14 mouse cellular contexts compared by ENCODE assay signal in genomic region chr11:119947897-119948296, GRCm38 (mm10). TPM values are rescaled to one million over a fixed set of nuclear protein-coding genes. Genes with fewer than 3 reads are reported as not detected.
DNase-seq lines count a peak whose midpoint lies in the region; ATAC-seq and TF ChIP-seq lines count a peak whose summit lies in the region.
"Had no signal": no experiment of that assay in that cellular context is flagged by ENCODE, and none has a peak within 500 bp of the region (broad histone marks: within the 10 kb centered on the region; RNA-seq: fewer than 3 reads in every experiment).

No protein-coding gene starts in this region.

- ATAC-seq in heart, embryonic 13.5 days (ENCODE audit: extremely low read depth, insufficient number of reproducible peaks, low FRiP score, low TSS enrichment): no peak
- ATAC-seq in lung, embryonic 14.5 days (ENCODE audit: insufficient read depth): no peak
- no peak for ATAC-seq in forebrain, embryonic 13.5 days

- TF ChIP-seq CTCF in lung, embryonic 14.5 days (IDR thresholded peaks at IDR 0.05; ENCODE audit: low read depth): 0 out of 2 replicates have a peak, but pooled peaks have one; percentile 19
- TF ChIP-seq CTCF in embryonic fibroblast, embryonic 13.5 days (IDR thresholded peaks at IDR 0.05; ENCODE audit: borderline replicate concordance, insufficient read depth, low read length): peak; percentile 43; the same call in 1 of the 2 replicates

- WGBS in heart, embryonic 13.5 days: 45% methylated on average over 2 of the region's 2 CpGs
- WGBS in heart, embryonic 10.5 days: 37% methylated on average over 2 of the region's 2 CpGs
- 44% methylated on average over 2 of the region's 2 CpGs for WGBS in lung, embryonic 14.5 days
- 73% methylated on average over 2 of the region's 2 CpGs for WGBS in forebrain, embryonic 13.5 days

- TF ChIP-seq POLR2A in embryonic fibroblast, embryonic 13.5 days (IDR thresholded peaks at IDR 0.05; ENCODE audit: low read depth, low read length): no peak

- H3K36me3 ChIP-seq in heart, embryonic 13.5 days: no peaks in the 10 kb centered on the region
- H3K36me3 ChIP-seq in heart, embryonic 10.5 days: no peaks in the 10 kb centered on the region
- no peaks in the 10 kb centered on the region for H3K36me3 ChIP-seq in lung, embryonic 14.5 days (ENCODE audit: insufficient read depth)
- no peaks in the 10 kb centered on the region for H3K36me3 ChIP-seq in forebrain, embryonic 13.5 days (ENCODE audit: poor library complexity, severe bottlenecking)
- H3K36me3 ChIP-seq: neural tube, embryonic 13.5 days had no signal

- H3K4me2 ChIP-seq in heart, embryonic 13.5 days: no peak overlapping the region
- no peak overlapping the region for H3K4me2 ChIP-seq in lung, embryonic 14.5 days
- no peak overlapping the region for H3K4me2 ChIP-seq in forebrain, embryonic 13.5 days
- H3K4me2 ChIP-seq: neural tube, embryonic 13.5 days had no signal

- peaks cover 76% of the 10 kb centered on the region for H3K4me1 ChIP-seq in heart, embryonic 13.5 days
- H3K4me1 ChIP-seq in heart, embryonic 10.5 days: peaks cover 55% of the 10 kb centered on the region
- H3K4me1 ChIP-seq in lung, embryonic 14.5 days (ENCODE audit: insufficient read depth): peaks cover 26% of the 10 kb centered on the region
- peaks cover 23% of the 10 kb centered on the region for H3K4me1 ChIP-seq in embryonic fibroblast, embryonic 13.5 days (ENCODE audit: control insufficient read depth, insufficient read depth, low read length)
- peaks cover 34% of the 10 kb centered on the region for H3K4me1 ChIP-seq in forebrain, embryonic 13.5 days

- H3K27ac ChIP-seq in heart, embryonic 13.5 days (replicated peaks): no peak overlapping the region; the same call in 1 of the 2 replicates
- no peak overlapping the region; the same call in 1 of the 2 replicates for H3K27ac ChIP-seq in heart, embryonic 10.5 days
- H3K27ac ChIP-seq in lung, embryonic 14.5 days (ENCODE audit: low read depth): no peak overlapping the region
- no peak overlapping the region for H3K27ac ChIP-seq in embryonic fibroblast, embryonic 13.5 days (ENCODE audit: insufficient read depth, low read length)
- no peak overlapping the region for H3K27ac ChIP-seq in forebrain, embryonic 13.5 days
- H3K27ac ChIP-seq: neural tube, embryonic 13.5 days had no signal

- H3K4me3 ChIP-seq in heart, embryonic 13.5 days: no peak overlapping the region
- no peak overlapping the region for H3K4me3 ChIP-seq in heart, embryonic 10.5 days
- no peak overlapping the region for H3K4me3 ChIP-seq in lung, embryonic 14.5 days (ENCODE audit: low read depth, low read length)
- no peak overlapping the region for H3K4me3 ChIP-seq in embryonic fibroblast, embryonic 13.5 days (ENCODE audit: insufficient read depth, low read length)
- no peak overlapping the region for H3K4me3 ChIP-seq in forebrain, embryonic 13.5 days
- H3K4me3 ChIP-seq: neural tube, embryonic 13.5 days had no signal

- H3K9me3 ChIP-seq in heart, embryonic 13.5 days: no peaks in the 10 kb centered on the region
- H3K9me3 ChIP-seq in heart, embryonic 10.5 days: no peaks in the 10 kb centered on the region
- H3K9me3 ChIP-seq in lung, embryonic 14.5 days (ENCODE audit: low read depth, low read length): no peaks in the 10 kb centered on the region
- no peaks in the 10 kb centered on the region for H3K9me3 ChIP-seq in forebrain, embryonic 13.5 days (replicated peaks)
- H3K9me3 ChIP-seq: neural tube, embryonic 13.5 days had no signal

- H3K27me3 ChIP-seq in heart, embryonic 13.5 days (replicated peaks): 0 out of 2 replicates have a peak, but pooled peaks cover 4% of the 10 kb centered on the region
- peaks cover 12% of the 10 kb centered on the region for H3K27me3 ChIP-seq in heart, embryonic 10.5 days (ENCODE audit: insufficient read depth, poor library complexity, severe bottlenecking)
- no peaks in the 10 kb centered on the region for H3K27me3 ChIP-seq in lung, embryonic 14.5 days (ENCODE audit: insufficient read depth, low read length)
- H3K27me3 ChIP-seq in forebrain, embryonic 13.5 days: 0 out of 2 replicates have a peak, but pooled peaks cover 2% of the 10 kb centered on the region

- no peak for DNase-seq in heart, embryonic 10.5 days (ENCODE audit: low spot score)
- no peak for DNase-seq in lung, embryonic 14.5 days
- no peak for DNase-seq in lung, postnatal 36 days
- DNase-seq in adrenal gland, postnatal 10 days: no peak
- DNase-seq in spleen, adult 18-20 months: no peak
- DNase-seq: adrenal gland, postnatal 25 days; gastrocnemius, postnatal 25 days; lung, postnatal 4 days; midbrain, embryonic 14.5 days; retina, postnatal 1 day had no signal

- H3K9ac ChIP-seq in heart, embryonic 13.5 days: 0 out of 2 replicates have a peak overlapping the region, but pooled peaks have one; percentile 45
- no peak overlapping the region for H3K9ac ChIP-seq in lung, embryonic 14.5 days
- H3K9ac ChIP-seq in forebrain, embryonic 13.5 days: no peak overlapping the region
- H3K9ac ChIP-seq: neural tube, embryonic 13.5 days had no signal

RNA-seq across cellular contexts. Expression of gene Baiap2, which starts 5.3 kb away (rescaled TPM):
- 12.3 and 12.4 TPM in 2 replicates for polyA plus RNA-seq in heart, embryonic 13.5 days (2015; fragmentation: Nextera tagmentation; extraction: Ambion mirVana)
- polyA plus RNA-seq in heart, embryonic 10.5 days (2016; fragmentation: Nextera tagmentation; extraction: Ambion mirVana): 11.6 and 13.1 TPM in 2 replicates
- polyA plus RNA-seq in lung, embryonic 14.5 days (2014; fragmentation: Nextera tagmentation; extraction: Ambion mirVana): 20.4 and 20.5 TPM in 2 replicates
- 27.4 and 29.5 TPM in 2 replicates for polyA plus RNA-seq in embryonic fibroblast, embryonic 13.5 days (2011; ENCODE audit: insufficient read length, low read depth, missing spikeins)
- 10 to 100 TPM; 18.9 to 21.3 TPM for total RNA-seq in adrenal gland, postnatal 10 days (2021)
- 14.2 and 15.0 TPM in 2 replicates for polyA plus RNA-seq in forebrain, embryonic 13.5 days (2015; fragmentation: Nextera tagmentation; extraction: Ambion mirVana)

RNA-seq across cellular contexts. Expression of gene Chmp6, which starts 34.7 kb away (rescaled TPM):
- 68.4 and 71.2 TPM in 2 replicates for polyA plus RNA-seq in heart, embryonic 13.5 days (2015; fragmentation: Nextera tagmentation; extraction: Ambion mirVana)
- polyA plus RNA-seq in heart, embryonic 10.5 days (2016; fragmentation: Nextera tagmentation; extraction: Ambion mirVana): 86.7 and 96.6 TPM in 2 replicates
- polyA plus RNA-seq in lung, embryonic 14.5 days (2014; fragmentation: Nextera tagmentation; extraction: Ambion mirVana): 94.3 and 104 TPM in 2 replicates
- 29.5 and 30.3 TPM in 2 replicates for polyA plus RNA-seq in embryonic fibroblast, embryonic 13.5 days (2011; ENCODE audit: insufficient read length, low read depth, missing spikeins)
- total RNA-seq in adrenal gland, postnatal 10 days (2021): 10 to 100 TPM; 34.7 to 40.0 TPM
- polyA plus RNA-seq in forebrain, embryonic 13.5 days (2015; fragmentation: Nextera tagmentation; extraction: Ambion mirVana): 91.9 and 103 TPM in 2 replicates
